Mouse (Mus musculus): ENCODE measurements around the gene Asap2.
A peak's percentile ranks its signal among the peaks of the same experiment; 100 is the strongest.

Gene Asap2

GRCm38 (mm10) chr12:21315923-21316868 is 325.9 kb downstream of the Asap2 start, which contains the start of gene Iah1:
Gene Iah1, plus strand, starts transcription at chr12:21316389.
- peak; percentile 81 for DNase-seq (ENCODE audit: low spot score)

DNA sequence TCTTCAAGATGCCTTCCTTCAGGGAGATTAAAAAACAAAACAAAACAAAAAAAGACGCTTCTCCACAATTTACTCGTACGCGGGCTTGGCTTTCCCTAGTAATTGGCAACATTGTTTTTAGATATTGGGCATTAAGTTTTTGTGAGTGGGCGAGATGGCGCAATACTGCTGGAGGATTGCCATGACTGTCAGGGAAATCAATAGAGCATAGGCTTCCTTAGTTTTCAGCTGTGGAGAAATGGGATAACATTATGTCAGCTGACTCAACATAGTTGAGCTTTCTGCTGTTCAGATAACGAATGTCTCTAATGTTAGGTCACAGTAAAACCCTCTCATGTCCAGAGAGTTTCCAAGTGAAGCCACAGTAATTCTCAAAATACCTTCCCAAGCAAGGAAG is 326.6 kb downstream of the Asap2 start:
- no peak for DNase-seq (ENCODE audit: low spot score)

GRCm38 (mm10) chr12:21318143-21318895 is 328.1 kb downstream of the Asap2 start:
- no peak for DNase-seq (ENCODE audit: low spot score)

All from testis, postnatal 14 days (tissue).